Mouse (Mus musculus) stomach, embryonic 14.5 days (tissue): ENCODE results near the gene Necab3. TPM values are rescaled to one million over a fixed set of nuclear protein-coding genes. Genes with fewer than 3 reads are reported as not detected.

ENCODE experiments used
- ATAC-seq: fragments of 200-750 bp; cut with Nextera tagmentation; 2 replicates; pipeline ENCODE4 v1.8.0; 2017; ENCODE audit warnings: low read depth, moderate TSS enrichment; ENCODE audit not compliant: insufficient number of reproducible peaks, insufficient read depth, low FRiP score
- H3K27ac ChIP-seq: fragments of 300-500 bp; sonication (generic); 2 replicates; pipeline ENCODE4 v1.5.1; 2014; ENCODE audit warnings: mild to moderate bottlenecking, low read length, moderate library complexity, mixed read lengths
- H3K27me3 ChIP-seq: fragments of 300-500 bp; sonication (generic); 2 replicates; pipeline ENCODE4 v1.6.1; 2014; ENCODE audit warnings: low read length, control low read depth, mixed read lengths; ENCODE audit not compliant: control insufficient read depth, insufficient read depth
- H3K36me3 ChIP-seq: fragments of 300-500 bp; sonication (generic); 2 replicates; pipeline ENCODE4 v1.6.1; 2014; ENCODE audit warnings: mild to moderate bottlenecking, control low read depth, low read length, moderate library complexity, mixed read lengths; ENCODE audit not compliant: control insufficient read depth, insufficient read depth
- H3K4me1 ChIP-seq: fragments of 300-500 bp; sonication (generic); 2 replicates; pipeline ENCODE4 v1.6.1; 2014; ENCODE audit warnings: low read length, control low read depth, mixed read lengths; ENCODE audit not compliant: control insufficient read depth, insufficient read depth
- H3K4me2 ChIP-seq: fragments of 300-500 bp; sonication (generic); replicated peaks from 2 replicates; pipeline ENCODE4 v1.6.1; 2014; ENCODE audit warnings: low read depth, low read length, control low read depth
- H3K4me3 ChIP-seq: fragments of 300-500 bp; sonication (generic); 2 replicates; pipeline ENCODE4 v1.5.1; 2014; ENCODE audit warnings: low read depth, low read length, control low read depth
- H3K9ac ChIP-seq: fragments of 300-500 bp; sonication (generic); replicated peaks from 2 replicates; pipeline ENCODE4 v1.6.1; 2014; ENCODE audit warnings: low read depth, mild to moderate bottlenecking, control low read depth, low read length, moderate library complexity, mixed read lengths
- H3K9me3 ChIP-seq: fragments of 300-500 bp; sonication (generic); 2 replicates; pipeline ENCODE4 v1.6.1; 2016; ENCODE audit warnings: low read depth, low read length, control low read depth; ENCODE audit not compliant: control insufficient read depth
- WGBS: fragments of 180-500 bp; shearing (Covaris S2); extraction: QIAGEN DNeasy Blood & Tissue Kit; methylation state at CpG from one replicate; pipeline ENCODE4 v1.1.7; 2014; 5-methylcytosine and 5-hydroxymethylcytosine counted together
- polyA plus RNA-seq: library from polyadenylated mRNA; unstranded; fragments of >200 nt; fragmentation: Nextera tagmentation; extraction: Ambion mirVana; gene quantifications from 2 replicates; pipeline ENCODE4 v1.2.1, GENCODE M21; 2014

Gene Necab3
- polyA plus RNA-seq, 1 experiment from 2014 or later = 3.2 TPM

GRCm38 (mm10) chr2:154546711-154547110, 12.0 kb downstream of the Necab3 start, which contains the start of gene 1700003F12Rik:
Gene 1700003F12Rik (plus strand): TSS chr2:154547085.
- H3K4me3 ChIP-seq = no peak within 1 kb of the TSS
- no peaks in the 10 kb centered on the region for H3K36me3 ChIP-seq
- no peaks in the 10 kb centered on the region for H3K9me3 ChIP-seq
- no peak within 1 kb of the TSS for H3K9ac ChIP-seq
- no peak within 1 kb of the TSS for H3K4me2 ChIP-seq
- H3K27me3 ChIP-seq = 0 out of 2 replicates have a peak, but pooled peaks cover 8% of the 10 kb centered on the region
- no peak for ATAC-seq
- peaks cover 10% of the 10 kb centered on the region for H3K4me1 ChIP-seq
- 87% methylated on average over 10 of the region's 10 CpGs for WGBS
- H3K27ac ChIP-seq = no peak within 1 kb of the TSS

DNA sequence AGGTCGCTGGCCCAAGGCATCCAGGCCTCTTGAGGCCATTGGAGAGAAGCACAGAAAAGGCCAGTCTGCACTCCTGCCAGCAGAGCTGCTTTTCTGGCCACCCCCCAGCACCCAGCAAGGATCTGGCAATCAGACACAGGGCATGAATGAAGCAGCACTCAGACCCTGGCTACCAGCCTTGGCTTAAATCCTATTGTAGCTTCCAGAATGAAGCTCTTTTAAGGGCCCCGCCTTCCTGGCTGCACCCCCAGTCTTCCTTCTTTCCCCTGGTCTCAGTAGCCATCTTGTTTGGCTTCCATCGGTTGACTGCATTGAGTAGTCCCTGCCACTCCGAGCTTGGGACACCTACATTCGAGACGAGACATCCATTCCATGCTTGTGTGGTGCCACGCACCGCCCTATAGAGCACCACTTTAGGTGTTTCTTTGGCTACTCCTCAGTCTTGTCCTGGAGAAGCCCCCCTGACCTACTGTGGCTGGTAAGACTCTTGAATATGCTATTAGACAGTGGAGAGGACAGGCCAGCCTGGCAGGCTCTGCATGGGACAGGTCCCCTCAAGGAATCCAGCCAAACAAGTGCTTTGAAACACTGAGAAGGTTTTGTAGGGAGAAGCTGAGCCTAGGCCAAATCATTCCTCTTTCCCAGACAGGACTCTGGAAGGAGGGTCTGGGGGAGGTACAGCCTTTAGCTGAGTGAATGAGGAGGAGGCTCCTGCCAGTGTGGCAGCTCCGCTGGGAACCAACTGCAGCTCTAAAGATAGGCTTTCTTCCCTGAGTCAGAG, 14.9 kb downstream of the Necab3 start:
- H3K36me3 ChIP-seq = no peaks in the 10 kb centered on the region
- no peak overlapping the region for H3K4me2 ChIP-seq
- no peak overlapping the region for H3K9ac ChIP-seq
- 82% methylated on average over 9 of the region's 9 CpGs for WGBS
- ATAC-seq = no peak
- peak overlapping the region; percentile 10; the same call in 1 of the 2 replicates for H3K27ac ChIP-seq
- H3K27me3 ChIP-seq = no peaks in the 10 kb centered on the region
- no peak overlapping the region for H3K4me3 ChIP-seq
- H3K4me1 ChIP-seq = no peaks in the 10 kb centered on the region
- H3K9me3 ChIP-seq = no peaks in the 10 kb centered on the region

- WGBS = 89% methylated on average over 2 of the region's 2 CpGs
- Histone ChIP-seq H3K4me3 (no peak overlapping the region), H3K9me3 (no peaks in the 10 kb centered on the region), H3K9ac (no peak overlapping the region), H3K36me3 (peaks cover 4% of the 10 kb centered on the region; the same call in 1 of the 2 replicates), H3K27me3 (no peaks in the 10 kb centered on the region), H3K27ac (no peak overlapping the region), H3K4me1 (0 out of 2 replicates have a peak, but pooled peaks cover 6% of the 10 kb centered on the region), H3K4me2 (no peak overlapping the region)
- ATAC-seq = no peak
These were observed 17.1 kb downstream of the Necab3 start for GRCm38 (mm10) chr2:154541630-154542029.

- ATAC-seq = no peak
- H3K9me3 ChIP-seq = no peaks in the 10 kb centered on the region
- WGBS = 79% methylated on average over 3 of the region's 3 CpGs
- no peak overlapping the region for H3K27ac ChIP-seq
- peaks cover 15% of the 10 kb centered on the region; the same call in 1 of the 2 replicates for H3K36me3 ChIP-seq
- H3K4me3 ChIP-seq = no peak overlapping the region
- 0 out of 2 replicates have a peak, but pooled peaks cover 6% of the 10 kb centered on the region for H3K4me1 ChIP-seq
- no peaks in the 10 kb centered on the region for H3K27me3 ChIP-seq
- H3K9ac ChIP-seq = no peak overlapping the region
- H3K4me2 ChIP-seq = no peak overlapping the region
These were observed 19.0 kb downstream of the Necab3 start for GRCm38 (mm10) chr2:154539720-154540119.

GRCm38 (mm10) chr2:154538710-154539109, 20.0 kb downstream of the Necab3 start:
- no peak overlapping the region for H3K4me3 ChIP-seq
- peaks cover 17% of the 10 kb centered on the region; the same call in 1 of the 2 replicates for H3K36me3 ChIP-seq
- no peak overlapping the region for H3K4me2 ChIP-seq
- no peaks in the 10 kb centered on the region for H3K9me3 ChIP-seq
- no peak overlapping the region for H3K9ac ChIP-seq
- 0 out of 2 replicates have a peak, but pooled peaks cover 6% of the 10 kb centered on the region for H3K4me1 ChIP-seq
- no peak for ATAC-seq
- WGBS = 26% methylated on average over 3 of the region's 3 CpGs
- no peaks in the 10 kb centered on the region for H3K27me3 ChIP-seq
- peak overlapping the region; percentile 2; the same call in 1 of the 2 replicates for H3K27ac ChIP-seq

DNA sequence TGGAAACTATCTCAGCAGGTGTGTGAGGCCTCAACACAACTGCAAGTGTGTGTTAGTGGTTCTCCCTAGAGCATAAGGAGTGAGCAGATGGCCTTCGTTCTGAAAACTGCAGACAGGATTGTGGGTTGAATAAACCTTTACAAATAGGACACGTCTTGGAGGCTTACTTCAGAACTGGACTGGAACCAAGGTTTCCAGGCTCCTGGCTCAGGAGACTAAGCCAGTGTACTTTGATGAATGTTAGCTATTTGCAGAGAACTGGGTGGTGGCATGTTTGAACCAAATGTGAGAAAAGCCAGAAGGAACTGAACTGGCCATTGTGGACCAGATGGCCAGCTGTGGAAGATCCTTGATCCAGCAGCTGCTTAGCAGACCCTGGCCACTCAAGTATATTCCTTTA, 20.4 kb downstream of the Necab3 start:
- H3K27me3 ChIP-seq = no peaks in the 10 kb centered on the region
- no peak overlapping the region for H3K4me2 ChIP-seq
- H3K4me1 ChIP-seq = 0 out of 2 replicates have a peak, but pooled peaks cover 6% of the 10 kb centered on the region
- no peaks in the 10 kb centered on the region for H3K9me3 ChIP-seq
- H3K36me3 ChIP-seq = peaks cover 17% of the 10 kb centered on the region; the same call in 1 of the 2 replicates
- peak overlapping the region; percentile 80 for H3K27ac ChIP-seq
- WGBS = 33% methylated on average over 2 of the region's 2 CpGs
- ATAC-seq = peak; percentile 65; the same call in 1 of the 2 replicates
- no peak overlapping the region for H3K9ac ChIP-seq
- H3K4me3 ChIP-seq = no peak overlapping the region

DNA sequence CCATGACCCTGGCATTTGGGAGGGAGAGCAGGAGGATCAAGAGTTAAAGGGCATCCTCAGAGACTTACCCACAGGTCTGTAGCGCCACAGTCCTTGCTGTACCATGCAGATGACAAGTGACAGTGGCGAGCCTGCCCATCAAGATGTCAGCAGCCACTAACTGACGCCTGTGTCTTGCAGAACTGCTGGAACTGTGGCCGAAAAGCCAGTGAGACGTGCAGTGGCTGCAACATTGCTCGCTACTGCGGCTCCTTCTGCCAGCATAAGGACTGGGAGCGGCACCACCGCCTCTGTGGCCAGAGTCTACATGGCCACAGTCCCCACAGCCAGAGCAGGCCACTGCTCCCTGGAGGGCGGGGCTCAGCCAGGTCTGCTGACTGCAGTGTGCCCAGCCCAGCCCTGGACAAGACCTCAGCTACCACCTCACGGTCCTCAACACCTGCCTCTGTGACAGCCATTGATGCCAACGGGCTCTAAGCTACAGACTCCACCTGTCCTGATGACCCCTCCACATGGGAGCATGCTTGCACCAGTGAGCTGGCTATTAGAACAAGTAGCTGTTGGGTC, 23.9 kb downstream of the Necab3 start:
- H3K27me3 ChIP-seq = no peaks in the 10 kb centered on the region

DNA sequence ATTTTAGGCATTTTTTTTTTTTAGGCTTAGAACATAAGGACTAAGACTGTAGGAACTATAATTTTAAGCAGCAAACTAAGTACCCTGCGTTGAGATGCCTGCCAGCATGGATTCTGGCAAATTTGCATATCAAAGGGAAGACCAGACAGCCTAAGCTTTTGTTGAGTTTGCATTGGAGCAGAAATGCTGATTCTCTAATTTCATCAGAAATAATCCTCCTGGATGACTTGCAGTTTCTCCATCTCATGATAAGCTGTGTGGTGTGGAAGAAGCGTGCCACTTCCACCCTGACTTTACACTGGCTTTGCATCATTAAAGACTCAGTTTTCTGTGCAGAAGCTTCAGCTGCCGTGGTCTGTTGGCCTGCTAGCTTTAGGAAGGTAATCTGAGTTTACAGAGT, 25.8 kb downstream of the Necab3 start:
- Histone ChIP-seq H3K4me3 (no peak overlapping the region), H3K4me1 (0 out of 2 replicates have a peak, but pooled peaks cover 2% of the 10 kb centered on the region), H3K27me3 (no peaks in the 10 kb centered on the region), H3K4me2 (no peak overlapping the region), H3K9me3 (no peaks in the 10 kb centered on the region), H3K9ac (no peak overlapping the region), H3K36me3 (peaks cover 43% of the 10 kb centered on the region; the same call in 1 of the 2 replicates), H3K27ac (no peak overlapping the region)
- 74% methylated on average over 3 of the region's 3 CpGs for WGBS
- no peak for ATAC-seq

More for the DNA sequence above, 23.9 kb downstream of the Necab3 start:
- no peak for ATAC-seq
- Histone ChIP-seq H3K4me2 (no peak overlapping the region), H3K36me3 (peaks cover 31% of the 10 kb centered on the region; the same call in 1 of the 2 replicates), H3K27ac (no peak overlapping the region), H3K4me1 (0 out of 2 replicates have a peak, but pooled peaks cover 6% of the 10 kb centered on the region), H3K9me3 (no peaks in the 10 kb centered on the region), H3K9ac (no peak overlapping the region), H3K4me3 (no peak overlapping the region)
- WGBS = 89% methylated on average over 12 of the region's 12 CpGs
